Mouse (Mus musculus) retina, postnatal 7 days (tissue): Measurements from ENCODE around the gene Slit1.

Experiments
- DNase-seq: peaks from one replicate; pipeline ENCODE4 v3.0.0-alpha.2; 2012; ENCODE audit warnings: low read depth, low spot score

Slit1 gene

GRCm38 (mm10) chr19:41655970-41656369 lies 87.5 kb downstream of the Slit1 start:
- peak; percentile 70 for DNase-seq

- DNase-seq, result no peak
Observed at GRCm38 (mm10) chr19:41655089-41655783, 88.2 kb downstream of the Slit1 start.

DNA sequence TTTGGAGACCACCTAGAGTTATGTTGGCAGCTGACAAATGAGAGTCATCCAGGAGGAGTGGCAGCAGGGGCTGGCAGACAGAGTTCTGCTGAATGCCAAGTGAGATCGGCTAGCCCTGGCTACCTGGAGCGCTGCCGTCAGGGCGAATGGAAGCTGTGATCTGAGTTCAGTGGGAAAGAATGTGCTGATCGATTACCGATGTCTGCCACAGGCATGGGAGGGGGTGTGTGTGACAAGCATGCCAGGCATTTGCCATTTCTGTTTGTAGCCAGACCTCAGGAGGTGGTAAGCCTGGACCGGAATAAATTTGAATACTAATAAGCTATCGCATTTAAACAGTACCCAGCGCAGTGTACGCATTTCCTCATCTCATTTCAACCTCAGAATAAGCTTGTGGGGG lies 91.5 kb downstream of the Slit1 start:
- no peak for DNase-seq

DNA sequence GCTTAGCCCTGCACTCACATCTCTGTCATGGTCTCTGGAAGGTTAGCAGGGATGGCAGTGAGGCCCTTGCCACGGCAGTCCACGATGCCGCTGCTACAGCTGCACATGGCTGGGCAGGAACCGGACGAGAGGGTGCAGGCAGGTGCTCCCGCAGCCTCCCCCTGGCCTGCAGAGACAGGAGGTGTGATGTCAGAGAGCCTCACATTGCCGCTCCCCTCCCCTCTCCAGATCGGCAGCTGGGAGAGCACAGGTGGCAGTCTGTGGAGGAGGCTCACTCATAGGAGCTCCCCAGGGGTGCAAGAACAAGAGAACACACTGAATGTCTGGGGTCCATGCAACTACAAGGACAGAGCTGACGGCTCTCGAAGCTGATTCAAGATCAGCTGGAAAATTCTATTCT lies 94.1 kb downstream of the Slit1 start:
- DNase-seq, result no peak

DNA sequence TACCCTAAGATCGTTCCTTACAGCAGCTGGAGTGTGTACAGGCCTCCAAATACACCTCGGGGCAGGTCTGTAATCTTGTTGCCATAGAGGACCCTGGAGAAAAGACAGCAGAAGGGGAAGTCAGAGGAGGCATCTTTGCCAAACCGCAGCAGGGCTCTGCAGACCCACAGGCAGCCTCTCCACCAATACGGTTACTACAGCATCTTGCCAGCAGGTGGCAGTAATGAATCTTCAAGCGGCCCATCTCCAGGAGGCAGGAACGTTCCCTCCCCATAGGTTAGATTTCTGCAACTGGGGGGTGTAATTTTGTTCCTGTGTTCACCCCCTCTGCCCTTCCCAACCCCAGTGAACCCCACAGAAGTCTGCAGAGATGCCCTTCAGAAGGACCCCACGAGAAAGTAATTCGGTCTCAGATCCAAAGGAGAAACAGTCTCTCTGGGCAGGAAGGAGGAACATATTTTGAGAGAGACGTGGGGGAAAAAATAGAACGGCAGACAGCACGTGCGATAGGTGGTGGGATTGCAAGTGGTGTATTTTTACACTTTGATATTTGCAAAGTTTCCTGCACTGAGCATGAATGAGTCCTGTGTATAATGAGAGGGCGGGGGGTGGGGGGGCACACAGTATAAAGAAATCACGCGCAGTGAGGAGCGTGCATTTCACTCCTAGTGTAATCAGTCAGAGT lies 96.4 kb downstream of the Slit1 start:
- DNase-seq, result peak; percentile 67

GRCm38 (mm10) chr19:41643010-41643409 lies 100.5 kb downstream of the Slit1 start:
- no peak for DNase-seq

DNA sequence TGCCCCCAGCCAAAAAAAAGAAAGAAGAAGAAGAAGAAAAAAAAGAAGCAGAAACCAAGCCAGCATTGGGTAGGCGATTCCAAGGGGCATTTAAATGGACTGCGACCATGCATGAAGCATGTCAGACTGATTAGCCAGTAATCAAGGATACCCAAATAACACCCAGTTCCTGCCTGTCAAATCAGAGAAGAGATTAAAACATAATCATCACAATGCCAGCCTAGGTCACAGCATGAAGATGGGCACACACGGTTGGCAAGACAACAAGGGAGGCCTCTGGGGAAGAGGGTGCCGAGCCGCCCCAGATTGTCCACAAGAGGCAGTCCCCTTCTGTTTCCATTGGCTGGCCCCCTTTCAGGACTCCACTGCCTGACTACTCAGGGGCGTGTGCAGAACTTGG lies 108.5 kb downstream of the Slit1 start:
- DNase-seq, result no peak

DNA sequence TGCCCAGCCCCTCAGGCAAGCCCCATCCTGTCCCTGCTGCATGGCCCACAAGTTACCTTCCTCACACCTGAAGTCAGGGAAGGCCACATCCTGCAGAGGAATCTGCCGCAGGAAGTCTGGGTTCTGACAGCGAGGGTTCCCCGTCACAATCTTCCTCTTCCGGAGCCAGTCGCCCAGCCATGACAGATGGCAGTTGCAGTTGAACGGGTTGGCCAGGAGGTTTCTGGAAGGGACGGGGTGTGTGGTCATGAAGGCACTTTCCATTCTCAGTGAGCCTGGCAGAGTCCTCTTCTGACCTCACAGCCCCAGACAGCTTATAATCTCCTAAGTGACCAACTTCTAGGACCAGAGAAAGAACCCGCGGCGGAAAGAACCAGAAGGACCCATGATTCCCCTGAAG lies 109.4 kb downstream of the Slit1 start:
- DNase-seq, result no peak

- DNase-seq, result peak; percentile 59
Observed at GRCm38 (mm10) chr19:41629532-41629931, 113.9 kb downstream of the Slit1 start.

DNA sequence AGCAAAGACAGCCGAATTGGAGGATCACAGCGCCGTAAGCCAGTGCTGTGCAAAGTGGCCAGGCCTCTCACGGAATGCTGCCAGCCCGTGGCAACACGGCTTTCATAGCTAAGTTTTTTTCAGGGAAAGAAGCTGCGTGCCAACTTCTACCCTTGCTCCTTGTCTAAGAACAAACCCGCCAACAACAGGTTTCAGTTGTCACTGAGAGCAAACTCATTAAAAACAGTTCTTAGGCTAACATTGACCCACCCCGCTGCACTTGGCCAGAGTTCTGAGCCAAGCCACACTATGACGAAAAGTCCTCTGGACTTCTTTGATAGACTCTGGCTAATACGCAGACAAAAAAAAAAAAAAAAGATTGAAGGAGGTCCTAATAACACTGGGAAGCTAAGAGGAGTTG lies 114.5 kb downstream of the Slit1 start:
- no peak for DNase-seq

- no peak for DNase-seq
Observed at GRCm38 (mm10) chr19:41620366-41621092, 122.9 kb downstream of the Slit1 start.

DNA sequence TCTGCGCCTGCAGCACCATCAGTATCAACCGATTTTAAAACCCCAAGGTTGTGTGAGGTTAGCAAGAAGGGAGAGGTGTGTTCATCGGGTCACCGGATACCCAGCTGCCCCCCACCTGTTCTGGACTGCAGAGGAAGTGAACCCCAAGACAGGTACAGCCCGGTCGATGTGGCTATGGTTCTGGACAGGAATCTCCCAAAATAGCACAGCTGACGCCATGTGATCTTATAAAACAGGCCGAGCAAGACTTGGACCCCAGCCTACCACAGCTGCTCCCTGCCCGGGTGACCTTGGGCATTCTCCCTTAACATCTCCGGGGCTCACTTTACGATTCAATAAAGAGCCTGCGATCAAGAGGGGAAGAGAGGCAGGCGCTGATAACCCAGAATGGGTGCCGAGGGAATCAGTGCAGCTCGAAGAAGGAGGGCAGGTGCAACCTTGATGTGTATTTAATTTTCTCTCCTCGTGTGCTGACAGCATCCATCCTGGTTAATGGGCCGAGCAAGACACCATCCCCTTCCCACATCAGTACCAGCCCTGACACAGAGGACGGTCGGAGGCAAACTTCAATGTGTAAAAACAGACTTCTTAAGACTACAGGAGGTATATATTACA lies 124.6 kb downstream of the Slit1 start:
- DNase-seq, result no peak

GRCm38 (mm10) chr19:41618153-41618657 lies 125.3 kb downstream of the Slit1 start:
- no peak for DNase-seq

GRCm38 (mm10) chr19:41617102-41617501 lies 126.4 kb downstream of the Slit1 start:
- no peak for DNase-seq

DNA sequence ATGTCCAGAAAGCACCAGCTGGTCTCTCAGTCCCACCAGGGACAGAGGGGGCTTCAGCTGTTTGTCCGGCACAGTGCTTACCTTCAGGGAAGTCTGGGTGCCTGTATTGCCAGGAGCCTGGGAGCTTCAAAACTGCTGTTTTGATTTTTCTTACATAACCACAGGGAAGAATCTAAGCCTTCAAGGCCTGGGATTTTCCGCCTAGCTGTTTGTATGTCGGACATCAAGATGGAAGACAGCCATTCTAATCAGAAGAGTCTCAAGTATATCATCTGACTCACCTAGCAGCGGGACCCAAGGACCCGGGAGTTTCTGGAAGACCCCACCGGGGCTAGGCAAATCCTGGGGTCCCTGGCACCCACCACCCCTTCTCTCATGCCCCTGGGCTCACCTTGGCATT lies 127.2 kb downstream of the Slit1 start:
- no peak for DNase-seq

GRCm38 (mm10) chr19:41615606-41616224 lies 127.8 kb downstream of the Slit1 start:
- no peak for DNase-seq

DNA sequence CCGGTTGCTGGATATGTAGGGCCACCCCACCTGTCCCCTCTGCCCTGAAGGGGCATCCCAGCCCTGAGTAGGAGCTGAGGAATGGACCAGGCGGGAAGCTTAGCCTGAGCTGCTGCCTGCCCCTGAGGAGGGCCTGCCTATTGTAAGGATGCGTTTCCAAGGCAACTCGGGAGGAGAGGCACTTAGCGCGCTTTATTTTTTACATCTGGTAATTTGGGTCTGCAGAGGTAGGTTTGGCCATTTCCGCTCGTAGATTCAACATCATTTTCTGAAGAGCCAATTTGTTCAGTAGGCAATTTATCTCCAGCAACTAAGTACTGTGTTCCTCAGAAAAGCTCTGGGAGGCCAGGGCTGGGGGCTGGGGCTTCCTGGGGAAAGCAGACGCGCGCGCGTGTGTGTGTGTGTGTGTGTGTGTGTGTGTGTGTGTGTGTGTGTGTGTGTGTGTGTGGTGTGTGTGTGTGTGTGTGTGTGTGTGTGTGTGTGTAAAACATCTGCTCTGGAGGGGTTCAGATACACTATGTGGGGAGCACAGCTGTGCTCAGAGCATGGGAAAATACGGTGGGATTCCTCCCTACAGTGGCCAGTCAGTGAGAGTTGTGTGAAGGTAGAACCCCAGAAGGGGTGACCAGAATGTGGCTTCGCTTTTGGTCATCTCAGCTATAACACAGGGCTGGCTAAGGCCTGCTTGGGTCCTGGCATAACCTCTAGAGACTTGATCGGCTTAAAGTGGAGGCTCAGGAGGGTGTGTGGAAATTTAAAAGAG lies 130.0 kb downstream of the Slit1 start:
- DNase-seq, result no peak

DNA sequence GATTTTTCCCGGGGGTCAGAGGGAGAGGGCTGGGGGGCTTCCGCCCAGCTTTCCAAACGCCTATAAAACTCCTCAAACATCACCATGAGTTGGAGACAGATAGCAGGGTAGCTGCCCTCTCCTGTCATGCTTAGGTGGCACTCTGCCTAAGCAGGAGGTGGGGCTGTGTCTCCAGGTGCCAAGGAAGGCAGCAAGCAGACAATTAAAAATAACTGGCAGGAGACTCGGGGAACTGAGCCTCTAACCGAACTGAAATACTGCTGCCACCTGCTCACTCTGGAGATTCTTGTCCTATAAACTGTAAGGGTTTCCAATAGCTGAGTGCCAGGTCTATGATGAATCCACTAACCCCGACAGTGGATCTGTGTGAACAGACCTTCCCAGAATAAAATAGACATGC lies 131.8 kb downstream of the Slit1 start:
- DNase-seq, result no peak

GRCm38 (mm10) chr19:41606208-41606987 lies 137.1 kb downstream of the Slit1 start:
- DNase-seq, result no peak

- DNase-seq, result no peak
Observed at GRCm38 (mm10) chr19:41600647-41601046, 142.8 kb downstream of the Slit1 start.
